Comparison of ENCODE assay signal across 13 mouse cellular contexts in genomic region chr19:50378901-50379300, GRCm38 (mm10).
"Had no signal": no experiment of that assay in that cellular context is flagged by ENCODE, and none has a peak within 500 bp of the region (broad histone marks: within the 10 kb centered on the region; RNA-seq: fewer than 3 reads in every experiment).

No protein-coding gene starts in this region.

- DNase-seq: kidney, adult 8-10 months; kidney, postnatal 25 days; lung, adult 2 months; lung, postnatal 36 days; right cerebral cortex, postnatal 4 days; spleen, adult 18-20 months; thymus, adult 18-20 months; thymus, postnatal 14 days had no signal

- H3K27me3 ChIP-seq: liver, embryonic 15.5 days had no signal

- H3K4me2 ChIP-seq: liver, embryonic 11.5 days; liver, embryonic 15.5 days had no signal

- H3K36me3 ChIP-seq: limb, embryonic 10.5 days; liver, embryonic 15.5 days had no signal

- H3K27ac ChIP-seq: left cerebral cortex, adult 2 months; limb, embryonic 10.5 days; liver, embryonic 15.5 days had no signal

- H3K4me1 ChIP-seq: limb, embryonic 10.5 days; liver, embryonic 15.5 days had no signal

- H3K9ac ChIP-seq: liver, embryonic 15.5 days had no signal

- ATAC-seq: lung, postnatal 0 days had no signal

- H3K4me3 ChIP-seq: left cerebral cortex, adult 2 months; limb, embryonic 10.5 days; liver, embryonic 15.5 days had no signal

- H3K9me3 ChIP-seq: limb, embryonic 10.5 days; liver, embryonic 15.5 days had no signal
